Mouse (Mus musculus): Measurements from ENCODE around the gene Rims3.

Gene Rims3

GRCm38 (mm10) chr4:120854588-120855319 is at the start of gene Rims3:
TSS of gene Rims3 (plus strand) at chr4:120854816.
- DNase-seq = peak; percentile 60

- DNase-seq = no peak
These were observed 48.8 kb upstream of the Rims3 start for GRCm38 (mm10) chr4:120805816-120806215.

GRCm38 (mm10) chr4:120813762-120814161 is 40.9 kb upstream of the Rims3 start:
- no peak for DNase-seq

GRCm38 (mm10) chr4:120814171-120814570 is 40.4 kb upstream of the Rims3 start:
- no peak for DNase-seq

- DNase-seq = no peak
These were observed 39.5 kb upstream of the Rims3 start for GRCm38 (mm10) chr4:120815163-120815562.

- DNase-seq = peak; percentile 72
These were observed 38.8 kb upstream of the Rims3 start for GRCm38 (mm10) chr4:120815622-120816334.

- no peak for DNase-seq
These were observed 37.4 kb upstream of the Rims3 start for GRCm38 (mm10) chr4:120817002-120817774.

GRCm38 (mm10) chr4:120817951-120818350 is 36.7 kb upstream of the Rims3 start:
- DNase-seq = no peak

- no peak for DNase-seq
These were observed 35.3 kb upstream of the Rims3 start for GRCm38 (mm10) chr4:120819296-120819695.

- no peak for DNase-seq
These were observed 34.7 kb upstream of the Rims3 start for GRCm38 (mm10) chr4:120819871-120820270.

GRCm38 (mm10) chr4:120822191-120822911 is 32.3 kb upstream of the Rims3 start:
- no peak for DNase-seq

GRCm38 (mm10) chr4:120825100-120825553 is 29.5 kb upstream of the Rims3 start:
- peak; percentile 94 for DNase-seq

- DNase-seq = peak; percentile 95
These were observed 28.9 kb upstream of the Rims3 start for GRCm38 (mm10) chr4:120825577-120826326.

- DNase-seq = no peak
These were observed 28.2 kb upstream of the Rims3 start for GRCm38 (mm10) chr4:120826418-120826817.

- DNase-seq = no peak
These were observed 23.8 kb upstream of the Rims3 start for GRCm38 (mm10) chr4:120830767-120831166.

- no peak for DNase-seq
These were observed 23.1 kb upstream of the Rims3 start, which contains the start of gene Nfyc for GRCm38 (mm10) chr4:120831472-120831871. TSS of gene Nfyc (minus strand) at chr4:120831572.

- DNase-seq = no peak
These were observed 13.3 kb upstream of the Rims3 start for GRCm38 (mm10) chr4:120841342-120841741.

GRCm38 (mm10) chr4:120844423-120845082 is 10.1 kb upstream of the Rims3 start:
- no peak for DNase-seq

- no peak for DNase-seq
These were observed 9.5 kb upstream of the Rims3 start for GRCm38 (mm10) chr4:120845098-120845497.

- DNase-seq = no peak
These were observed 5.7 kb upstream of the Rims3 start for GRCm38 (mm10) chr4:120848909-120849308.

- DNase-seq = no peak
These were observed 5.2 kb upstream of the Rims3 start for GRCm38 (mm10) chr4:120849451-120849850.

All from right cerebral cortex, postnatal 25 days (tissue).